Mouse (Mus musculus): ENCODE results near the gene Shbg. TPM values are rescaled to one million over a fixed set of nuclear protein-coding genes. Genes with fewer than 3 reads are reported as not detected.
A peak's percentile ranks its signal among the peaks of the same experiment; 100 is the strongest.

Gene Shbg
- polyA plus RNA-seq, 1 experiment from 2014 or later: not detected

DNA sequence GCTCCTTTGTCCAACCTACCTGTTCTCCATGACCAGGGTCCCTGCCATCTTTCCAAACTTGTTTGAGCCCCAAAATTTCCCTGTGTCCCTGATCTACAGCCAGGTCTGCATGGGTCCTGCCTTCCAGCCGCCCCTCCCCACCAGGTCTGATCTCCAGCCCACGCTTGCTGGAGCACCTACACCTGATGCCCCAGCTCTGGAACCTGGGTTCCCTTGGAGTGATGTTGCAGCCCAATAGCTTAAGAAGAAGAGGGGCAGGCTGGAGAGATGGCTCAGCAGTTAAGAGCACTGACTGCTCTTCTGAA lies 11.3 kb downstream of the Shbg start:
- no peak overlapping the region for H3K9ac ChIP-seq
- ATAC-seq (ENCODE audit: low FRiP score, low read depth): no peak

GRCm38 (mm10) chr11:69605726-69606490 lies 11.8 kb downstream of the Shbg start, which contains the start of gene Atp1b2:
Gene Atp1b2 (minus strand): TSS chr11:69605942.
- H3K9ac ChIP-seq: peak within 1 kb of the TSS; percentile 80
- peak within 1 kb of the TSS; percentile 64 for H3K4me3 ChIP-seq
- no peak within 1 kb of the TSS for H3K27ac ChIP-seq
- peak within 1 kb of the TSS; percentile 100 for H3K4me2 ChIP-seq (replicated peaks)
- peaks cover 13% of the 10 kb centered on the region for H3K4me1 ChIP-seq
- H3K27me3 ChIP-seq: peaks cover 29% of the 10 kb centered on the region
- 1% methylated on average over 32 of the region's 32 CpGs for WGBS
- 0 out of 2 replicates have a peak, but pooled peaks cover 4% of the 10 kb centered on the region for H3K36me3 ChIP-seq
- no peaks in the 10 kb centered on the region for H3K9me3 ChIP-seq
- ATAC-seq (ENCODE audit: low FRiP score, low read depth): peak; percentile 90

More for the DNA sequence above, 11.3 kb downstream of the Shbg start:
- WGBS: 69% methylated on average over 2 of the region's 2 CpGs
- Histone ChIP-seq H3K9me3 (no peaks in the 10 kb centered on the region), H3K27ac (no peak overlapping the region), H3K4me1 (peaks cover 13% of the 10 kb centered on the region), H3K4me3 (peak overlapping the region; percentile 64), H3K4me2 (replicated peaks) (peak overlapping the region; percentile 100), H3K27me3 (peaks cover 29% of the 10 kb centered on the region), H3K36me3 (0 out of 2 replicates have a peak, but pooled peaks cover 4% of the 10 kb centered on the region)

DNA sequence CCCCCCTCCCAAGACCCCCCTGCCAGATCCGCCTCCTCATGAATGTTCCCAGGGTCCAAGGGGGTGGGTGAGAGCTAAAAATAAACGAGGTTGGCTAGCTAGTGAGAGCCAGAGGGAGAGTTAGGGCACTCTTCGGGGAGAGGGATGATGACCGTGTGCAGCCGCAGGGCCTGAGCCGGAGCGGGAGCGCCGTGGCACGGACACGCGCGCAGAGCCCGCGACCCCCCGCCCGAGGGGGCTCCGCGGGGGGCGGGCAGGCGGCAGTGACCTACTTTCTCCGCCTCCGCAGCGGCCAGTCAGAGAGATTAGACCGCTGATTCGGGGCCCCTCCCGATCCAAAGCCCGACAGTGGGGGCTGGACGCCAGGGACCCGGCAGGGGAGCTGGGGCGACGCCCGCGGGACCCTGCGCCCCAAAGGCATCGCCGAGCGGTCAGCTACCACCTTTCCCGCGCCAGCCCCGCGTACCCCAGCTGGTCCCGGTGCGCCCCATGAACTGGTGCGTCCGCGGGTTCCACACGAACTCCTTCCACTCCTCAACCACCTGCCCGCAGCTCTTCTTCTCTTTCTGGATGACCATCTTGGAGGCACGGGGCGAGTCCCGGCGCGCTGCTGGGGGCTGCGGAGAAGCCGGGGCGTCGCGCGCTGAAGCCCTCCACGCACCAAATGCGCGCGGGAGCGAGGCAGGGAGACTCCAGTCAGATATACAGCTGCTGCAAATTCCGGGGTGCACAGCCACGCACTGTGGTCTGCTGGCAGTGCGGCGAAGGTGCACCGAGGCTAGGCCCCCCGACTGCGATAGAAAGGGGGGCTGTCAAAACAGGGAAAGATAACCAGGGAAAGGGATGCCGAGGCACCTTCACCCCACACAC lies 12.7 kb downstream of the Shbg start:
- peaks cover 29% of the 10 kb centered on the region for H3K27me3 ChIP-seq
- H3K36me3 ChIP-seq: 0 out of 2 replicates have a peak, but pooled peaks cover 4% of the 10 kb centered on the region
- WGBS: under 1% methylated on average over 73 of the region's 73 CpGs
- peak overlapping the region; percentile 100 for H3K4me2 ChIP-seq (replicated peaks)
- no peak overlapping the region for H3K27ac ChIP-seq
- H3K9me3 ChIP-seq: no peaks in the 10 kb centered on the region
- H3K4me3 ChIP-seq: peak overlapping the region; percentile 64
- H3K9ac ChIP-seq: peak overlapping the region; percentile 80
- ATAC-seq (ENCODE audit: low FRiP score, low read depth): peak; percentile 41
- H3K4me1 ChIP-seq: peaks cover 22% of the 10 kb centered on the region

GRCm38 (mm10) chr11:69604347-69604746 lies 13.4 kb downstream of the Shbg start:
- no peak for ATAC-seq (ENCODE audit: low FRiP score, low read depth)
- WGBS: 42% methylated on average over 3 of the region's 3 CpGs
- H3K4me2 ChIP-seq (replicated peaks): peak overlapping the region; percentile 100
- 0 out of 2 replicates have a peak, but pooled peaks cover 4% of the 10 kb centered on the region for H3K36me3 ChIP-seq
- peaks cover 28% of the 10 kb centered on the region for H3K4me1 ChIP-seq
- peak overlapping the region; percentile 80; the same call in 1 of the 2 replicates for H3K9ac ChIP-seq
- H3K9me3 ChIP-seq: no peaks in the 10 kb centered on the region
- peaks cover 29% of the 10 kb centered on the region for H3K27me3 ChIP-seq
- peak overlapping the region; percentile 64 for H3K4me3 ChIP-seq
- no peak overlapping the region for H3K27ac ChIP-seq

GRCm38 (mm10) chr11:69603516-69603915 lies 14.2 kb downstream of the Shbg start:
- peaks cover 31% of the 10 kb centered on the region for H3K4me1 ChIP-seq
- H3K4me2 ChIP-seq (replicated peaks): peak overlapping the region; percentile 100; the same call in 1 of the 2 replicates
- 0 out of 2 replicates have a peak, but pooled peaks cover 4% of the 10 kb centered on the region for H3K36me3 ChIP-seq
- ATAC-seq (ENCODE audit: low FRiP score, low read depth): no peak
- H3K27ac ChIP-seq: no peak overlapping the region
- 80% methylated on average over 8 of the region's 8 CpGs for WGBS
- H3K9ac ChIP-seq: no peak overlapping the region
- H3K4me3 ChIP-seq: no peak overlapping the region
- no peaks in the 10 kb centered on the region for H3K9me3 ChIP-seq
- H3K27me3 ChIP-seq: peaks cover 29% of the 10 kb centered on the region

- WGBS: 82% methylated on average over 3 of the region's 3 CpGs
- Histone ChIP-seq H3K4me1 (peaks cover 31% of the 10 kb centered on the region), H3K9me3 (no peaks in the 10 kb centered on the region)
These were observed 15.9 kb downstream of the Shbg start for GRCm38 (mm10) chr11:69601768-69602167.

GRCm38 (mm10) chr11:69600098-69600497 lies 17.6 kb downstream of the Shbg start:
- peaks cover 31% of the 10 kb centered on the region for H3K4me1 ChIP-seq
- peak overlapping the region; percentile 42 for H3K4me2 ChIP-seq (replicated peaks)
- WGBS: 12% methylated on average over 6 of the region's 6 CpGs
- peaks cover 25% of the 10 kb centered on the region for H3K27me3 ChIP-seq
- peak overlapping the region; percentile 52; the same call in 1 of the 2 replicates for H3K27ac ChIP-seq
- ATAC-seq (ENCODE audit: low FRiP score, low read depth): peak; percentile 72; the same call in 1 of the 2 replicates
- H3K9me3 ChIP-seq: no peaks in the 10 kb centered on the region
- no peak overlapping the region for H3K4me3 ChIP-seq
- H3K9ac ChIP-seq: peak overlapping the region; percentile 27
- peaks cover 7% of the 10 kb centered on the region; the same call in 1 of the 2 replicates for H3K36me3 ChIP-seq

More at GRCm38 (mm10) chr11:69601768-69602167, 15.9 kb downstream of the Shbg start:
- Histone ChIP-seq H3K36me3 (0 out of 2 replicates have a peak, but pooled peaks cover 4% of the 10 kb centered on the region), H3K4me3 (no peak overlapping the region), H3K4me2 (replicated peaks) (no peak overlapping the region), H3K27ac (no peak overlapping the region), H3K9ac (no peak overlapping the region), H3K27me3 (peaks cover 29% of the 10 kb centered on the region)
- ATAC-seq (ENCODE audit: low FRiP score, low read depth): no peak

GRCm38 (mm10) chr11:69599436-69599835 lies 18.3 kb downstream of the Shbg start:
- Histone ChIP-seq H3K9me3 (no peaks in the 10 kb centered on the region), H3K9ac (peak overlapping the region; percentile 27; the same call in 1 of the 2 replicates), H3K4me2 (replicated peaks) (peak overlapping the region; percentile 42), H3K4me3 (no peak overlapping the region), H3K36me3 (peaks cover 13% of the 10 kb centered on the region), H3K27me3 (peaks cover 19% of the 10 kb centered on the region), H3K27ac (peak overlapping the region; percentile 52; the same call in 1 of the 2 replicates), H3K4me1 (peaks cover 25% of the 10 kb centered on the region)
- ATAC-seq (ENCODE audit: low FRiP score, low read depth): no peak
- WGBS: 7% methylated on average over 9 of the region's 9 CpGs

DNA sequence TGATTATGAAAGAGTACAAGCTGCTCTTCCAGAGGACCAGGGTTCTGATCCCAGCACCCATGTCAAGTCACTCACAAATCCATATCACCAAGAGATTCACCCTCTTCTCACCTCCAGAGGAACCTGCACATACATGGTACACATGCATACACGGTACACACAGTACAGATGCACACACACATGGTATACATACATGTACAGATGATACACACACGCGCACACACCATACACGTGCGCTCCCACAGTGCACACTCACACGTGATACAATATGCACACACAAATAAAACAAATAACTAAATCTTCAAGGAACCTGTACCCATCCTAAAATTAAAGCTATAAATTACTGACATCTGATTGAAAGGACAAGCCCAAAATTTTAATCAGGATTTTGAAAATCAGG lies 22.9 kb downstream of the Shbg start:
- Histone ChIP-seq H3K4me1 (peaks cover 8% of the 10 kb centered on the region), H3K9ac (no peak overlapping the region), H3K4me3 (no peak overlapping the region), H3K27me3 (no peaks in the 10 kb centered on the region), H3K27ac (no peak overlapping the region), H3K9me3 (no peaks in the 10 kb centered on the region), H3K4me2 (replicated peaks) (no peak overlapping the region), H3K36me3 (peaks cover 51% of the 10 kb centered on the region)
- WGBS: 97% methylated on average over 6 of the region's 6 CpGs
- ATAC-seq (ENCODE audit: low FRiP score, low read depth): no peak

- no peak for ATAC-seq (ENCODE audit: low FRiP score, low read depth)
- Histone ChIP-seq H3K4me3 (no peak overlapping the region), H3K27me3 (no peaks in the 10 kb centered on the region), H3K9ac (no peak overlapping the region), H3K27ac (no peak overlapping the region; the same call in 1 of the 2 replicates), H3K4me1 (no peaks in the 10 kb centered on the region), H3K36me3 (peaks cover 72% of the 10 kb centered on the region), H3K9me3 (no peaks in the 10 kb centered on the region), H3K4me2 (replicated peaks) (no peak overlapping the region)
- 87% methylated on average over 4 of the region's 4 CpGs for WGBS
These were observed 24.9 kb downstream of the Shbg start for GRCm38 (mm10) chr11:69592799-69593198.

GRCm38 (mm10) chr11:69591899-69592637 lies 25.6 kb downstream of the Shbg start:
- no peak for ATAC-seq (ENCODE audit: low FRiP score, low read depth)
- 82% methylated on average over 7 of the region's 7 CpGs for WGBS
- no peaks in the 10 kb centered on the region for H3K27me3 ChIP-seq
- H3K4me3 ChIP-seq: no peak overlapping the region
- H3K4me2 ChIP-seq (replicated peaks): no peak overlapping the region
- H3K4me1 ChIP-seq: no peaks in the 10 kb centered on the region
- peaks cover 79% of the 10 kb centered on the region for H3K36me3 ChIP-seq
- no peak overlapping the region for H3K27ac ChIP-seq
- no peaks in the 10 kb centered on the region for H3K9me3 ChIP-seq
- H3K9ac ChIP-seq: no peak overlapping the region

Data from limb, embryonic 13.5 days (tissue).